Mouse (Mus musculus) embryonic facial prominence, embryonic 13.5 days (tissue): ENCODE data around the gene Btg1. TPM values are rescaled to one million over a fixed set of nuclear protein-coding genes. Genes with fewer than 3 reads are reported as not detected.

ENCODE experiments used
- ATAC-seq: fragments of 200-750 bp; cut with Nextera tagmentation; 2 replicates; pipeline ENCODE4 v1.8.0; 2017; ENCODE audit warnings: low read depth; ENCODE audit not compliant: insufficient number of reproducible peaks, insufficient read depth, low FRiP score, low TSS enrichment
- H3K27ac ChIP-seq: fragments of 300-500 bp; sonication (generic); 2 replicates; pipeline ENCODE4 v1.5.1; 2015; ENCODE audit warnings: moderate library complexity, mild to moderate bottlenecking, inconsistent platforms
- H3K27me3 ChIP-seq: fragments of 300-500 bp; sonication (generic); 2 replicates; pipeline ENCODE4 v1.6.1; 2015; ENCODE audit warnings: mild to moderate bottlenecking, inconsistent platforms
- H3K36me3 ChIP-seq: fragments of 300-500 bp; sonication (generic); 2 replicates; pipeline ENCODE4 v1.6.1; 2015; ENCODE audit warnings: mild to moderate bottlenecking, inconsistent platforms
- H3K4me1 ChIP-seq: fragments of 300-500 bp; sonication (generic); 2 replicates; pipeline ENCODE4 v1.6.1; 2015; ENCODE audit warnings: inconsistent platforms
- H3K4me2 ChIP-seq: fragments of 300-500 bp; sonication (generic); 2 replicates; pipeline ENCODE4 v1.6.1; 2015; ENCODE audit warnings: moderate library complexity, mild to moderate bottlenecking, inconsistent platforms
- H3K4me3 ChIP-seq: fragments of 300-500 bp; sonication (generic); 2 replicates; pipeline ENCODE4 v1.5.1; 2015; ENCODE audit warnings: mild to moderate bottlenecking, inconsistent platforms
- H3K9ac ChIP-seq: fragments of 300-500 bp; sonication (generic); 2 replicates; pipeline ENCODE4 v1.6.1; 2015; ENCODE audit warnings: mild to moderate bottlenecking, inconsistent platforms
- H3K9me3 ChIP-seq: fragments of 300-500 bp; sonication (generic); 2 replicates; pipeline ENCODE4 v1.6.1; 2016; ENCODE audit warnings: inconsistent platforms
- WGBS: fragments of 180-500 bp; shearing (Covaris S2); methylation state at CpG from one replicate; pipeline ENCODE4 v1.1.7; 2015; ENCODE audit warnings: mixed read lengths; 5-methylcytosine and 5-hydroxymethylcytosine counted together
- polyA plus RNA-seq: library from polyadenylated mRNA; unstranded; fragments of >200 nt; fragmentation: Nextera tagmentation; extraction: Ambion mirVana; gene quantifications from 2 replicates; pipeline ENCODE4 v1.2.1, GENCODE M21; 2015

Gene Btg1
- polyA plus RNA-seq, 1 experiment from 2014 or later, result 83.5 TPM

DNA sequence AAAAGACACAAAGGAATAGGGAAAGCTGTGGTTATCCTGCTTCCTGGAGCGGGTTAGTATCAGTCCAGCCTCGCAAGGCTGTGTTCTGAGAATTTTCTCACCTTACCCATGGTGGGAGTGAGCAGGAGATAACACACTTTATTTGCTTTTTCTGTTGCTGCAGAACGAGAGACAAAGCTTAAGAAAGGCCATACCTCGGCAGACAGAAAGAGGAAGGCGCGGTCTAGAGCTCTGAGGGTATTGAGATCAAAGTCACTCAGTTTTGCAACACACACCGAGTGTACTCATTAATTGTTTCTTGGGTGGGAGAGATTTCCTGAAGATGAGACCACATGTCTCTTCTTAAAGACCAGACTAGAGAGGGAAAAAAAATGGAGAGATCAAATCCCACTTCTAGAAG is 37.8 kb downstream of the Btg1 start:
- H3K36me3 ChIP-seq, result no peaks in the 10 kb centered on the region
- no peak overlapping the region for H3K27ac ChIP-seq
- no peak overlapping the region for H3K4me3 ChIP-seq
- H3K4me2 ChIP-seq, result no peak overlapping the region
- WGBS, result 66% methylated on average over 7 of the region's 7 CpGs
- no peak for ATAC-seq
- no peaks in the 10 kb centered on the region for H3K27me3 ChIP-seq
- H3K9ac ChIP-seq, result no peak overlapping the region
- no peaks in the 10 kb centered on the region; the same call in 1 of the 2 replicates for H3K4me1 ChIP-seq
- H3K9me3 ChIP-seq, result no peaks in the 10 kb centered on the region

DNA sequence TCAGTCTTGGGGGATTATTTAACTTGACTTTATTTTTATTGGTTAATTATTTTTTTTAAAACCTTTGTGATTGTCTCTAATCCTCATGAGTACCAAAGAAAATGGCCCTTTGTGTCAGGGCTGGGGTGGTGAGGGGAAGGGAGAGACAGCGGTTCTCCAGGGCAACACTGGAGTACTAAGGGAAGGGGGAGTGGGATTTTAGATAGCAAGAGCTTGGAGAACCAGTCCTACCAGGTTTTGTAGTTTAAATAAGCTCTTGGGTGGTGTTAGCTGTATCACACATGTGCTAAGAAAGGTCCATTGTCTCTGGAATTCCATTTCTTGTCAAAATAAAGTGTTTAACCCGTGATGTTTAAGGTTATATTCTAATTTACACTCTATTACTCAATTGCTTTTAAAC is 38.3 kb downstream of the Btg1 start:
- WGBS, result 48% methylated on average over 2 of the region's 2 CpGs
- Histone ChIP-seq H3K4me2 (no peak overlapping the region), H3K27me3 (no peaks in the 10 kb centered on the region), H3K9ac (no peak overlapping the region), H3K4me3 (no peak overlapping the region), H3K9me3 (no peaks in the 10 kb centered on the region), H3K36me3 (no peaks in the 10 kb centered on the region), H3K27ac (no peak overlapping the region), H3K4me1 (no peaks in the 10 kb centered on the region; the same call in 1 of the 2 replicates)
- ATAC-seq, result no peak

DNA sequence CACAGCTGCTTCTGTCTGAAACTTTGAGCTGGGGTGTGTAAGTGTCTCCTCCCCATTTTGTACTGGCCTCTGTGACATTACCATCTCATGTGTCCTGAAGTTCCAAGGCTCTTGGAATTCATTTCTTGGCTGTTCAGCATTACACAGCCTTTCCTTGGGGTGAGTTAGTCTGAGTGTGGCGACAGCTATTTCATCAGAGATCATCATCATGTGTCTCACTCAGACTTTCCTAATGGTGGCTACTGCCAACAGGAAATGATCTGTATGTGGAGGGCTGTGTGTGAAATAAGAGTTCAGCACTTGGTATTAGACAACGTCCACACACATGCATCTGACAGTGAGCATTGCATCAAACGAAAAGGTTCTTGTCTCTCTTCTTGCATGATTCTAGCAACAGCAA is 39.4 kb downstream of the Btg1 start:
- WGBS, result 80% methylated on average over 3 of the region's 3 CpGs
- Histone ChIP-seq H3K9me3 (no peaks in the 10 kb centered on the region), H3K4me1 (no peaks in the 10 kb centered on the region; the same call in 1 of the 2 replicates), H3K4me2 (no peak overlapping the region), H3K4me3 (no peak overlapping the region), H3K27ac (no peak overlapping the region), H3K27me3 (no peaks in the 10 kb centered on the region), H3K9ac (no peak overlapping the region), H3K36me3 (no peaks in the 10 kb centered on the region)
- ATAC-seq, result no peak

DNA sequence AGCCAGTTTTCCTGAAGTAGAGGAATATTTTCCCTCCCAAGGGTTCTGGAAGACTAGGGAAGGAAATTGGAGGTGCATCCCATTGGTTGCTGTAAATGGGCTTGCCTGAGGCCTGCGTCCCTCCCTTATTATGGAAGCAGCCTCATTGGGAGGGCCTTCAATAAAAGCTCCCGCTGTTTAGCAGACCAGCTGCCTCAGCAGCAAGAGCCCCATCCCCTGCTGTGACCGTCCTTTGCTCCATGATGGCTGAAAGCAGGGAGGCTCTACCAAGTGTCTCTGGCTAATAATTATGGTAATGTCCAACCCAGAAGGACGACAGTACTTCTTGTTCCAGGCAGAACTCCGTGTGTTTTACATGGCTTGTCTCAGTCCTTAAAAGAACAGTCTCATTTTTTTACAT is 42.1 kb downstream of the Btg1 start:
- 27% methylated on average over 5 of the region's 5 CpGs for WGBS
- no peak for ATAC-seq

DNA sequence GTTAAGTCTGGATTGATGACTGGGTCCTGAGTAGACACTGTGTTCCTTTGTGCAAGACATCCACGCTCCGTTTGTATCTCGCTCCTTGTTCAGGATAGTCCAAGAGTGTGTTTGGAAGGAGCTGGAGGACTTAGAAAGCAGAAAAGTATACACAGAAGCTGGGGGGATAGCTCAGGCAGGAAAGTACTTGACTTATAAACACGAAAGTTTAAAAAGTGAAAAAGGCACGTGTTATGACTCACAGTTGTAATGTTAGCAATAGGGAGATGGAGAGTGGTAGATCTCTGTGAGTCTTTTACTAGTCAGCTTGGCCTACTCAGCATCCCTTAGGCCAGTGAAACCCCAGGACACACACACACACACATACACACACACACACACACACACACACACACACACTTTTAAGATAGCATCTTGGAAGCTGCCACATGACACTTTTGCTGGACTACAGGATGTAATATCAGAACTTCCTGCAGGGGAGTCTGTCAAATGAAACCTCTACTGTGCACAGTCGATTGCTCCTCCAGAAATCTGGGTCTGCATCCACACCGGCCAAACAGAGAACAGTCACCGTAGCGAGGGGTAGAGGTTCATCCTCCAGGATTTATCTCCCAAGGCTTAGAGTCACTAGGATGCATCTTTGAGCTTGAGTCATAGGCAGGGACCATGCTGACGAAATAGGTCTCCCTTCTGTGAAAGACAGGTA is 43.6 kb downstream of the Btg1 start:
- Histone ChIP-seq H3K4me2 (no peak overlapping the region), H3K9ac (no peak overlapping the region), H3K9me3 (no peaks in the 10 kb centered on the region), H3K4me3 (no peak overlapping the region), H3K4me1 (no peaks in the 10 kb centered on the region; the same call in 1 of the 2 replicates), H3K27me3 (no peaks in the 10 kb centered on the region), H3K27ac (no peak overlapping the region), H3K36me3 (no peaks in the 10 kb centered on the region)
- 82% methylated on average over 10 of the region's 10 CpGs for WGBS
- no peak for ATAC-seq

More for the DNA sequence above, 42.1 kb downstream of the Btg1 start:
- H3K27me3 ChIP-seq, result no peaks in the 10 kb centered on the region
- H3K9ac ChIP-seq, result no peak overlapping the region
- no peak overlapping the region for H3K4me3 ChIP-seq
- H3K9me3 ChIP-seq, result no peaks in the 10 kb centered on the region
- H3K4me1 ChIP-seq, result no peaks in the 10 kb centered on the region; the same call in 1 of the 2 replicates
- no peaks in the 10 kb centered on the region for H3K36me3 ChIP-seq
- no peak overlapping the region for H3K27ac ChIP-seq
- no peak overlapping the region for H3K4me2 ChIP-seq

DNA sequence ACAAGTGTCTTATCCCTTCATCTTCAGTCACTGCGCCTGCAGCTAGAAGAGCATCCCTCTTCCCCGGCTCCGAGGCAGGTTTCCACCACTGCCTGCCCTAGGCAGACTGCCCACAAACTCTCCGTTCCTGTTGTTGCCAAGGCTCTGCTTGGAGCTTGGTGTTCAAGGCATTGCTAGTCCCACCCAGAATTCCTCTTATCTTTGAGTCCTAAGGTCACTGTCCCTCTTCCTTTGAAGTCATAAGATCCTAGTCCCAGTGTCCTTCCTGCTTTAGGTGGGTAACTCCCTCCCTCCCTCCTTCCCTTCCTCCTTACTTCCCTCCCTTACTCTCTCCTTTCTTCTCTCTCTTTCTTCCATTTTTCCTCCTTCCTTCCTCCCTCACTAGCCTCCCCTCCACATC is 46.2 kb downstream of the Btg1 start:
- Histone ChIP-seq H3K36me3 (no peaks in the 10 kb centered on the region), H3K27me3 (no peaks in the 10 kb centered on the region), H3K9ac (no peak overlapping the region), H3K4me1 (no peaks in the 10 kb centered on the region; the same call in 1 of the 2 replicates), H3K4me2 (no peak overlapping the region), H3K9me3 (no peaks in the 10 kb centered on the region), H3K4me3 (no peak overlapping the region), H3K27ac (no peak overlapping the region)
- WGBS, result 86% methylated on average over 4 of the region's 4 CpGs
- no peak for ATAC-seq

DNA sequence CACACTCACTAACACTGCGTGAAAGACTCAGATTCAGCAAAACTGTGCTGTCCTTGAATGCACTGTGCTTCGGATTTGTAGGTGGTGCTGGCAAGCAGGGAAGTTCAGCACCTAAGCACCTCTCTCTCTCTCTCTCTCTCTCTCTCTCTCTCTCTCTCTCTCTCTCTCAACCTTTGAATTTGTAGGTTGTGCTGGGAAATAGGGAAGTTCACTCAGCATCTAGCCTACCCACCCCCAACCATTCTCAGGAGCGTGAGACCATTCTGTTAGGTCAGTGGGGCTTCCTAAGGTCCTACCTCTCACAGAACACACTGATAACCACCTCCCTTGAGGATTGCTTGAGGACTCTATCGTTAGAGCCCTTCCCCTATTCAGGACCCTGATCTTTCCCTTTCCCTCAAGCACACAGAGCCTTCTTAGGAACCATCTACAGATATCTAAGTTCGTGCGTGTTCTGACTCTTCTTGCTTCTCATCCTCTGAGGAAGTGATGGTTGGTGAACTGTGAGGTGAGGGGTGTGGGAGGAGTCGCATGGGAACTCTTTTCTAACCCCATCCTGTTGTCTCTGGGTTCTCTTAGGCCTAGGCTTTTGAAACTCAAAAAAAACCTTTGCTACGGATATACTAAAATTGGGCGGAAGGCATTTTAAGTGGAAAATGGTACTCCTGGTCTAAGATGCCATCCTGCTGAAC is 47.1 kb downstream of the Btg1 start:
- no peak overlapping the region for H3K9ac ChIP-seq
- WGBS, result 92% methylated on average over 9 of the region's 9 CpGs
- no peak overlapping the region for H3K4me2 ChIP-seq
- H3K4me3 ChIP-seq, result no peak overlapping the region
- ATAC-seq, result no peak
- no peaks in the 10 kb centered on the region; the same call in 1 of the 2 replicates for H3K4me1 ChIP-seq
- no peaks in the 10 kb centered on the region for H3K27me3 ChIP-seq
- no peaks in the 10 kb centered on the region for H3K9me3 ChIP-seq
- H3K27ac ChIP-seq, result no peak overlapping the region
- no peaks in the 10 kb centered on the region for H3K36me3 ChIP-seq
